In genomic region chr11:52129621-52130450, GRCm38 (mm10) we compare ENCODE assay signal across 9 mouse cellular contexts. TPM values are rescaled to one million over a fixed set of nuclear protein-coding genes. Genes with fewer than 3 reads are reported as not detected.
DNase-seq lines count a peak whose midpoint lies in the region; ATAC-seq and TF ChIP-seq lines count a peak whose summit lies in the region.
"Had no signal": no experiment of that assay in that cellular context is flagged by ENCODE, and none has a peak within 500 bp of the region (broad histone marks: within the 10 kb centered on the region; RNA-seq: fewer than 3 reads in every experiment).

No protein-coding gene starts in this region.

- WGBS in hindbrain, embryonic 15.5 days = 73% methylated on average over 10 of the region's 10 CpGs
- 82% methylated on average over 10 of the region's 10 CpGs for WGBS in hindbrain, embryonic 10.5 days
- 73% methylated on average over 10 of the region's 10 CpGs for WGBS in neural tube, embryonic 14.5 days
- WGBS in intestine, postnatal 0 days = 76% methylated on average over 10 of the region's 10 CpGs

- ATAC-seq in hindbrain, embryonic 15.5 days (ENCODE audit: low FRiP score, low read depth) = peak; percentile 10; the same call in 1 of the 2 replicates
- ATAC-seq in frontal cortex, adult (ENCODE audit: low TSS enrichment) = peak; percentile 82
- ATAC-seq in neural tube, embryonic 14.5 days (ENCODE audit: low read depth) = no peak
- ATAC-seq in intestine, postnatal 0 days = no peak
- ATAC-seq in megakaryocyte-erythroid progenitor cell, adult 5-6 weeks (replicated peaks; ENCODE audit: low FRiP score, low TSS enrichment, poor library complexity, severe bottlenecking) = no peak
- no peak for ATAC-seq in cerebellum, adult (ENCODE audit: insufficient number of reproducible peaks, low FRiP score, low TSS enrichment)

- no peak for DNase-seq in hindbrain, embryonic 10.5 days (ENCODE audit: low spot score)
- peak; percentile 48 to 57 for DNase-seq in layer of hippocampus, adult 2 months (ENCODE audit: low spot score in 2 of 2)

- H3K4me3 ChIP-seq in hindbrain, embryonic 15.5 days = no peak overlapping the region
- no peak overlapping the region for H3K4me3 ChIP-seq in hindbrain, embryonic 10.5 days
- no peak overlapping the region for H3K4me3 ChIP-seq in layer of hippocampus, adult 2 months
- no peak overlapping the region for H3K4me3 ChIP-seq in neural tube, embryonic 14.5 days (ENCODE audit: low read depth, low read length)
- no peak overlapping the region for H3K4me3 ChIP-seq in intestine, postnatal 0 days (ENCODE audit: low read depth, low read length)

- TF ChIP-seq CTCF in layer of hippocampus, adult 2 months (conservative IDR thresholded peaks at IDR 0.05) = no peak
- no peak for TF ChIP-seq CTCF in intestine, postnatal 0 days (IDR thresholded peaks at IDR 0.05; ENCODE audit: low read depth)

- H3K27ac ChIP-seq in hindbrain, embryonic 15.5 days (replicated peaks) = no peak overlapping the region; the same call in 1 of the 2 replicates
- no peak overlapping the region for H3K27ac ChIP-seq in hindbrain, embryonic 10.5 days
- peak overlapping the region; percentile 78 for H3K27ac ChIP-seq in layer of hippocampus, adult 2 months
- H3K27ac ChIP-seq in neural tube, embryonic 14.5 days (ENCODE audit: low read depth, low read length) = peak overlapping the region; percentile 1; the same call in 1 of the 2 replicates
- H3K27ac ChIP-seq in intestine, postnatal 0 days (ENCODE audit: low read depth, low read length) = no peak overlapping the region

- no peaks in the 10 kb centered on the region for H3K27me3 ChIP-seq in hindbrain, embryonic 15.5 days
- H3K27me3 ChIP-seq in hindbrain, embryonic 10.5 days (ENCODE audit: insufficient read depth, poor library complexity, severe bottlenecking) = no peaks in the 10 kb centered on the region
- no peaks in the 10 kb centered on the region for H3K27me3 ChIP-seq in neural tube, embryonic 14.5 days (ENCODE audit: control insufficient read depth, insufficient read depth, low read length)
- no peaks in the 10 kb centered on the region for H3K27me3 ChIP-seq in intestine, postnatal 0 days (replicated peaks; ENCODE audit: control insufficient read depth, insufficient read depth, low read length)

- H3K36me3 ChIP-seq in hindbrain, embryonic 15.5 days = peaks cover 14% of the 10 kb centered on the region
- H3K36me3 ChIP-seq in hindbrain, embryonic 10.5 days = peaks cover 27% of the 10 kb centered on the region
- peaks cover 5% of the 10 kb centered on the region; the same call in 1 of the 2 replicates for H3K36me3 ChIP-seq in neural tube, embryonic 14.5 days (ENCODE audit: control insufficient read depth, insufficient read depth, low read length)
- H3K36me3 ChIP-seq in intestine, postnatal 0 days (ENCODE audit: control insufficient read depth, insufficient read depth) = peaks cover 3% of the 10 kb centered on the region; the same call in 1 of the 2 replicates

- no peak overlapping the region for H3K9ac ChIP-seq in hindbrain, embryonic 15.5 days
- no peak overlapping the region for H3K9ac ChIP-seq in neural tube, embryonic 14.5 days (replicated peaks; ENCODE audit: low read depth, low read length)
- no peak overlapping the region for H3K9ac ChIP-seq in intestine, postnatal 0 days (ENCODE audit: low read depth, low read length)

- H3K4me1 ChIP-seq in hindbrain, embryonic 15.5 days (replicated peaks) = 0 out of 2 replicates have a peak, but pooled peaks cover 5% of the 10 kb centered on the region
- no peaks in the 10 kb centered on the region for H3K4me1 ChIP-seq in hindbrain, embryonic 10.5 days (replicated peaks)
- no peaks in the 10 kb centered on the region for H3K4me1 ChIP-seq in neural tube, embryonic 14.5 days (ENCODE audit: control insufficient read depth, insufficient read depth, low read length)
- no peaks in the 10 kb centered on the region for H3K4me1 ChIP-seq in intestine, postnatal 0 days (replicated peaks; ENCODE audit: control insufficient read depth, insufficient read depth, low read length)

- no peak overlapping the region for H3K4me2 ChIP-seq in hindbrain, embryonic 15.5 days
- H3K4me2 ChIP-seq in neural tube, embryonic 14.5 days (ENCODE audit: low read depth, low read length) = no peak overlapping the region
- H3K4me2 ChIP-seq in intestine, postnatal 0 days (replicated peaks; ENCODE audit: low read depth) = no peak overlapping the region

- no peaks in the 10 kb centered on the region for H3K9me3 ChIP-seq in hindbrain, embryonic 15.5 days
- peaks cover 3% of the 10 kb centered on the region; the same call in 1 of the 2 replicates for H3K9me3 ChIP-seq in hindbrain, embryonic 10.5 days
- no peaks in the 10 kb centered on the region for H3K9me3 ChIP-seq in neural tube, embryonic 14.5 days (ENCODE audit: control insufficient read depth, low read length)
- 0 out of 2 replicates have a peak, but pooled peaks cover 2% of the 10 kb centered on the region for H3K9me3 ChIP-seq in intestine, postnatal 0 days (ENCODE audit: control insufficient read depth)

RNA-seq across cellular contexts. Expression of gene Olfr1373, which starts 15.5 kb away (rescaled TPM):
- not detected in 2 replicates for polyA plus RNA-seq in hindbrain, embryonic 15.5 days (2015; fragmentation: Nextera tagmentation; extraction: Ambion mirVana)
- not detected in 2 replicates for polyA plus RNA-seq in hindbrain, embryonic 10.5 days (2016; fragmentation: Nextera tagmentation; extraction: Ambion mirVana)
- total RNA-seq in layer of hippocampus, adult 2 months (2021) = not detected
- not detected in 2 replicates for polyA plus RNA-seq in neural tube, embryonic 14.5 days (2014; fragmentation: Nextera tagmentation; extraction: Ambion mirVana)
- polyA plus RNA-seq in intestine, postnatal 0 days (2015; fragmentation: Nextera tagmentation; extraction: Ambion mirVana) = not detected in 2 replicates
- total RNA-seq in megakaryocyte-erythroid progenitor cell, adult 5-6 weeks (2014; fragmentation: Nextera tagmentation) = not detected in 2 replicates
- not detected in 2 replicates for total RNA-seq in megakaryocyte-erythroid progenitor cell, adult 5-6 weeks (2017)
- polyA plus RNA-seq: gonadal fat pad, adult 2 months had no signal

RNA-seq across cellular contexts. Expression of gene Ppp2ca, which starts 31.4 kb away (rescaled TPM):
- polyA plus RNA-seq in hindbrain, embryonic 15.5 days (2015; fragmentation: Nextera tagmentation; extraction: Ambion mirVana) = 126 and 131 TPM in 2 replicates
- polyA plus RNA-seq in hindbrain, embryonic 10.5 days (2016; fragmentation: Nextera tagmentation; extraction: Ambion mirVana) = 84.2 and 97.8 TPM in 2 replicates
- total RNA-seq in layer of hippocampus, adult 2 months (2021) = 100 to 1,000 TPM; 110 to 112 TPM
- 167 and 175 TPM in 2 replicates for polyA plus RNA-seq in neural tube, embryonic 14.5 days (2014; fragmentation: Nextera tagmentation; extraction: Ambion mirVana)
- 44.9 and 47.9 TPM in 2 replicates for polyA plus RNA-seq in intestine, postnatal 0 days (2015; fragmentation: Nextera tagmentation; extraction: Ambion mirVana)
- total RNA-seq in megakaryocyte-erythroid progenitor cell, adult 5-6 weeks (2014; fragmentation: Nextera tagmentation) = 65.6 and 66.8 TPM in 2 replicates
- 103 and 104 TPM in 2 replicates for total RNA-seq in megakaryocyte-erythroid progenitor cell, adult 5-6 weeks (2017)

Comparison
In these comparisons a context has a peak if more than half of its experiments do, and no peak if none do; other contexts are left out.
1. ATAC-seq: peak in hindbrain, embryonic 15.5 days (single experiment) and frontal cortex, adult (single experiment); none in neural tube, embryonic 14.5 days (single experiment), intestine, postnatal 0 days (single experiment), megakaryocyte-erythroid progenitor cell, adult 5-6 weeks (single experiment) and cerebellum, adult (single experiment).
2. H3K27ac ChIP-seq: peak in layer of hippocampus, adult 2 months (single experiment) and neural tube, embryonic 14.5 days (single experiment); none in hindbrain, embryonic 15.5 days (single experiment), hindbrain, embryonic 10.5 days (single experiment) and intestine, postnatal 0 days (single experiment).